Mouse (Mus musculus) limb, embryonic 14.5 days (tissue): Measurements from ENCODE around the gene Prkn. TPM values are rescaled to one million over a fixed set of nuclear protein-coding genes. Genes with fewer than 3 reads are reported as not detected.

ENCODE experiments used
- ATAC-seq: fragments of 200-750 bp; cut with Nextera tagmentation; 2 replicates; pipeline ENCODE4 v1.8.0; 2017; ENCODE audit warnings: low read depth, moderate number of reproducible peaks, moderate TSS enrichment; ENCODE audit not compliant: low FRiP score
- DNase-seq: peaks from one replicate; pipeline ENCODE4 v3.0.0-alpha.2; 2015; ENCODE audit warnings: low spot score
- H3K27ac ChIP-seq: fragments of 300-500 bp; sonication (generic); replicated peaks from 2 replicates; pipeline ENCODE4 v1.5.1; 2014; ENCODE audit warnings: low read depth, mild to moderate bottlenecking, low read length, moderate library complexity, mixed read lengths
- H3K27me3 ChIP-seq: fragments of 300-500 bp; sonication (generic); 2 replicates; pipeline ENCODE4 v1.6.1; 2014; ENCODE audit warnings: low read length, mixed read lengths; ENCODE audit not compliant: control insufficient read depth, insufficient read depth
- H3K36me3 ChIP-seq: fragments of 300-500 bp; sonication (generic); 2 replicates; pipeline ENCODE4 v1.6.1; 2014; ENCODE audit warnings: mild to moderate bottlenecking, low read length, moderate library complexity, mixed read lengths; ENCODE audit not compliant: control insufficient read depth, insufficient read depth
- H3K4me1 ChIP-seq: fragments of 300-500 bp; sonication (generic); 2 replicates; pipeline ENCODE4 v1.6.1; 2014; ENCODE audit warnings: antibody characterized with exemption, low read length, mixed read lengths; ENCODE audit not compliant: control insufficient read depth, insufficient read depth
- H3K4me2 ChIP-seq: fragments of 300-500 bp; sonication (generic); replicated peaks from 2 replicates; pipeline ENCODE4 v1.6.1; 2014; ENCODE audit warnings: low read depth, mild to moderate bottlenecking, low read length, moderate library complexity; ENCODE audit not compliant: severe bottlenecking
- H3K4me3 ChIP-seq: fragments of 300-500 bp; sonication (generic); replicated peaks from 2 replicates; pipeline ENCODE4 v1.5.1; 2014; ENCODE audit warnings: low read length
- H3K9ac ChIP-seq: fragments of 300-500 bp; sonication (generic); 2 replicates; pipeline ENCODE4 v1.6.1; 2014; ENCODE audit warnings: mild to moderate bottlenecking, low read depth, low read length, moderate library complexity; ENCODE audit not compliant: severe bottlenecking
- H3K9me3 ChIP-seq: fragments of 300-500 bp; sonication (generic); 2 replicates; pipeline ENCODE4 v1.6.1; 2016; ENCODE audit warnings: low read length; ENCODE audit not compliant: control insufficient read depth
- POLR2A ChIP-seq: fragments of 200-500 bp; IDR thresholded peaks from 2 replicates; pipeline ENCODE4 v1.8.0; 2012; ENCODE audit warnings: inconsistent platforms, mild to moderate bottlenecking, moderate library complexity, borderline replicate concordance; ENCODE audit not compliant: insufficient read depth, insufficient read length; ENCODE audit errors: extremely low read depth
- WGBS: fragments of 180-500 bp; shearing (Covaris S2); extraction: QIAGEN DNeasy Blood & Tissue Kit; methylation state at CpG from one replicate; pipeline ENCODE4 v1.1.7; 2014; 5-methylcytosine and 5-hydroxymethylcytosine counted together
- polyA plus RNA-seq, 2 experiments: library from polyadenylated mRNA; depleted of rRNA in 1 of 2; stranded (reverse) in 1 of 2; unstranded in 1 of 2; fragments of >200 nt; fragmentation: Nextera tagmentation in 1 of 2; extraction: Ambion mirVana in 1 of 2; gene quantifications; 2 replicates each; pipeline versions ENCODE4 v1.2.1 to v1.2.3; 2012 to 2014

Prkn gene
- polyA plus RNA-seq, 2 experiments, result 2.3 to 2.7 TPM

DNA sequence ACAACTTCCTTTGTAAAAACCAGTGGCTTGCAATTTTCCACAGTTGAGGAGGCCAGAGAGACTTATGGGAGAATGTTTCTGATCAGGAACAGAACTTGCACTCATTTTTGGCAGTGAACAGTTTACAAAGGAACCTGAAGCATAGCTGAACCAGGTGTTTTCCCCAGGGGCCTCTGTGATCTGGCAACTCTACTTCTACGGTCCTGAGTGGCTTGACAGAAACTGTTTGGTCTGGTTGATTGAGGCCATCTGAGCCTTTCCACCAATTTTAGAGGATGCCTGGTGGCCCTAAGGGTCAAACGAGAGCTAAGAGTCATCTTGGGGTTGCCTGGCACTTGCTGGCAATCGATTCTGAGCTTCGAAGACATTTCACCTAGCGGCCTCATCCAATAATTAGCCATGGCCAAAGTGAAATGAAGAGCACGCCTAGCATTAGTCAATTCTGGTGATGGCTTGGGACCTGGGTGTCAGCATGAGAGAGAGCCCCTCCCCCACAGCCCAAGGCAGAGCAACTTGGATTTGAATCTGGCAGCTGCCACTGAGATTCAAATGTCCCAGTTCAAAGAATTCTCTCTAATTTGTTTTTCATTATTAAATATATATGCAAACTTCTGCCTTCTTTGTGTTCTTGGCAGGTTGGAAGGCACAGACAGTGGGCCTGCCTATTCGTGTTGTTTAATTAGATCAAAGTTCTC lies 479.6 kb downstream of the Prkn start:
- 0 out of 2 replicates have a peak overlapping the region, but pooled peaks have one; percentile 48 for H3K27ac ChIP-seq
- H3K9ac ChIP-seq, result no peak overlapping the region
- no peaks in the 10 kb centered on the region for H3K9me3 ChIP-seq
- H3K4me3 ChIP-seq, result no peak overlapping the region
- 47% methylated on average over 7 of the region's 7 CpGs for WGBS
- H3K4me2 ChIP-seq, result no peak overlapping the region
- ATAC-seq, result no peak
- no peak for TF ChIP-seq POLR2A
- H3K27me3 ChIP-seq, result no peaks in the 10 kb centered on the region
- no peaks in the 10 kb centered on the region for H3K36me3 ChIP-seq
- DNase-seq, result peak; percentile 58
- H3K4me1 ChIP-seq, result peaks cover 4% of the 10 kb centered on the region; the same call in 1 of the 2 replicates

DNA sequence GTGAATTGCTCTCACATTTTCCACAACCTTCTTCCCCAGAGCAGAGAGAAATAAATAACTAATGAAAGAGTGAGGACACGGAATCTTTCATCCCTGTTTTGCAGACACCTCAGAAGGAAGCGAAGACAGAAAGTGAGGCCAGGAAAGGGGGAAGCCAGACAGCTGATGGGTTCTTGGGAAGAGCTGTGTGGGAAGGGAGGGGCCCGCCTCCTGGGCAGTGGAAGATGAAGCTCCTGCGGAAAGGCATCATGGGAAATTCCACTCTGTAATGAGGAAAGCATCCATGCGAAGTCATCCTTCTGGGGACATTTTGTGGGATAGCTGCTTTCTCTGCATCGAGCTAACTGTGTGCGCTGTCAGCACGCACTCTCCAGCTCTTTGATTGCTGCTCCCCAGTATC lies 491.9 kb downstream of the Prkn start:
- 0 out of 2 replicates have a peak, but pooled peaks cover 4% of the 10 kb centered on the region for H3K27me3 ChIP-seq
- no peak overlapping the region for H3K4me2 ChIP-seq
- TF ChIP-seq POLR2A, result no peak
- no peak overlapping the region for H3K4me3 ChIP-seq
- no peaks in the 10 kb centered on the region for H3K36me3 ChIP-seq
- ATAC-seq, result no peak; the same call in 1 of the 2 replicates
- 60% methylated on average over 8 of the region's 8 CpGs for WGBS
- H3K9ac ChIP-seq, result no peak overlapping the region
- no peaks in the 10 kb centered on the region for H3K9me3 ChIP-seq
- no peak overlapping the region for H3K27ac ChIP-seq
- DNase-seq, result no peak
- H3K4me1 ChIP-seq, result no peaks in the 10 kb centered on the region

DNA sequence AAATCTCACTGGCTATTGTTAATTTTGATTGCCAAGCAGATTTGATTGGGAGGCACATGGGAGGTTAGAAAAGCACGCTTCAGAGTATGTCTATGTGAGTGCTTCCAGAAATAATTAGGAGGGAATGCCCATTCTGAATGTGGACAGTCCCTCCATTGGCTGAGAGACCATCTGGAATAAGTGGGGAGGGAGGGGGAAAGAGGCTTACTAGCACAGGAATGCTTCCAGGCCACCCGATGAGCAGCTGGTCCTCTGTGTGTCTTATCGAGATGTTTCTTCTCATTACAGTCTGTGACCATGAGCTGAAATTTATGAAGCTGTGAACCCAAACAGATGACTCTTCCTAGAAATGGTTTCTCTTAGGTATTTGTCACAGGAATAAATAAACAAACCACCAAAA lies 493.6 kb downstream of the Prkn start:
- 68% methylated on average over 3 of the region's 3 CpGs for WGBS
- ATAC-seq (no peak), DNase-seq (no peak)

DNA sequence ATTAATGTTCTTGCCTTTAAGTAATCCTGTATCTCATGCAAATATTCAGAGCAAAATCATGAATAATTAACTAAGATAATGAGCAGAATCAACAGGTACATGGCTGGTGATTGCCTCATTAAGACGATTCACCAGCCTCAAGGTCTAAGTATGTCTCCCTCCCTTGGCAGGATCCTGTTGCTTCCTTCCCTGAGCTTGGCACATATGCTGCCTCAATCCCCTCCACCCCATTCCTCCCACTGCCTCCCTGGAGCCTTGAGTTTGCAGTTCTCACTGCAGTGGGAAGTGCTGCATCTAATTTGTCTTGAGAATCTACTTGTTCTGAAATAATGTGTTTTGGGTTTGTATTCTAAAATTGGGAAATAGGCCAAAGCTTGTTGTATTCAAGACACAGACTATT lies 496.0 kb downstream of the Prkn start:
- DNase-seq, result no peak
- no peak overlapping the region for H3K4me2 ChIP-seq

More for the DNA sequence above, 493.6 kb downstream of the Prkn start:
- no peak overlapping the region for H3K4me3 ChIP-seq
- TF ChIP-seq POLR2A, result no peak
- no peaks in the 10 kb centered on the region for H3K4me1 ChIP-seq
- no peaks in the 10 kb centered on the region for H3K36me3 ChIP-seq
- no peak overlapping the region for H3K9ac ChIP-seq
- H3K27me3 ChIP-seq, result 0 out of 2 replicates have a peak, but pooled peaks cover 4% of the 10 kb centered on the region
- no peak overlapping the region for H3K27ac ChIP-seq
- H3K9me3 ChIP-seq, result no peaks in the 10 kb centered on the region
- H3K4me2 ChIP-seq, result no peak overlapping the region

DNA sequence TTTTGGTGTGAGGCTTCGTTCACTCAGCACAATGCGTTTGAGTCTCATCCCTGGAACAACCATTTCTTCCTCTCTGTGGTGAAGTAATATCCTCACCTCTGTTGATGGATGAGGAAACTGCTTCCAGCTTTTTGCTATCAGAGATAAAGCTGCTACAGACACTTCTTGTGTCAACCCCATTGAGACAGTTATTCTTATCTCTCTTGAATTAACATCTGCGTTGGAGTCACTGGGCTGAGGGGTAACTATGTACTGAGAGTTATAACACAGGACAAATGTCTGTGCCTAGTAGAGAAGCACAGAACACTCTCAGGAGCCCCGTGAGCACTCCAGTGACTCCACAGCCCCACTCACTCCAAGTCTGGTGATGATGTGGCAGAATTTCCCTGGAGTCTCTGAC lies 500.2 kb downstream of the Prkn start:
- H3K4me2 ChIP-seq, result no peak overlapping the region
- DNase-seq (no peak), ATAC-seq (no peak)
- no peak overlapping the region for H3K9ac ChIP-seq
- H3K4me1 ChIP-seq, result no peaks in the 10 kb centered on the region
- no peak for TF ChIP-seq POLR2A
- H3K27me3 ChIP-seq, result no peaks in the 10 kb centered on the region
- no peak overlapping the region for H3K27ac ChIP-seq
- WGBS, result 79% methylated on average over 4 of the region's 4 CpGs
- no peak overlapping the region for H3K4me3 ChIP-seq
- no peaks in the 10 kb centered on the region for H3K36me3 ChIP-seq
- H3K9me3 ChIP-seq, result no peaks in the 10 kb centered on the region

More for the DNA sequence above, 496.0 kb downstream of the Prkn start:
- 48% methylated on average over 1 of the region's 1 CpGs for WGBS
- Histone ChIP-seq H3K27me3 (0 out of 2 replicates have a peak, but pooled peaks cover 4% of the 10 kb centered on the region), H3K4me1 (no peaks in the 10 kb centered on the region), H3K36me3 (no peaks in the 10 kb centered on the region), H3K9ac (no peak overlapping the region), H3K4me3 (no peak overlapping the region), H3K9me3 (no peaks in the 10 kb centered on the region), H3K27ac (no peak overlapping the region)
- no peak for ATAC-seq
- no peak for TF ChIP-seq POLR2A
